Mouse (Mus musculus) lung, postnatal 0 days (tissue): ENCODE measurements around the gene Kcnh6. TPM values are rescaled to one million over a fixed set of nuclear protein-coding genes. Genes with fewer than 3 reads are reported as not detected.

Experiments used
- ATAC-seq: fragments of 200-750 bp; cut with Nextera tagmentation; 2 replicates; pipeline ENCODE4 v1.8.0; 2017; ENCODE audit warnings: moderate library complexity
- DNase-seq: peaks from one replicate; pipeline ENCODE4 v3.0.0-alpha.2; 2016; ENCODE audit warnings: low spot score
- H3K27ac ChIP-seq: fragments of 300-500 bp; sonication (generic); 2 replicates; pipeline ENCODE4 v1.5.1; 2014; ENCODE audit warnings: antibody characterized with exemption, mild to moderate bottlenecking, low read length, mixed read lengths
- H3K27me3 ChIP-seq: fragments of 300-500 bp; sonication (generic); replicated peaks from 2 replicates; pipeline ENCODE4 v1.6.1; 2014; ENCODE audit warnings: low read length, mixed read lengths; ENCODE audit not compliant: insufficient read depth
- H3K36me3 ChIP-seq: fragments of 300-500 bp; sonication (generic); 2 replicates; pipeline ENCODE4 v1.6.1; 2014; ENCODE audit warnings: low read length, mixed read lengths; ENCODE audit not compliant: insufficient read depth
- H3K4me1 ChIP-seq: fragments of 300-500 bp; sonication (generic); 2 replicates; pipeline ENCODE4 v1.6.1; 2014; ENCODE audit warnings: antibody characterized with exemption, low read depth, low read length, mixed read lengths; ENCODE audit not compliant: insufficient read depth
- H3K4me2 ChIP-seq: fragments of 300-500 bp; sonication (generic); replicated peaks from 2 replicates; pipeline ENCODE4 v1.6.1; 2014; ENCODE audit warnings: low read depth, mild to moderate bottlenecking, low read length, moderate library complexity, mixed read lengths
- H3K4me3 ChIP-seq: fragments of 300-500 bp; sonication (generic); 2 replicates; pipeline ENCODE4 v1.5.1; 2014; ENCODE audit warnings: low read depth, low read length
- H3K9ac ChIP-seq: fragments of 300-500 bp; sonication (generic); replicated peaks from 2 replicates; pipeline ENCODE4 v1.6.1; 2014; ENCODE audit warnings: low read depth, mild to moderate bottlenecking
- H3K9me3 ChIP-seq: fragments of 300-500 bp; sonication (generic); 2 replicates; pipeline ENCODE4 v1.6.1; 2016; ENCODE audit warnings: low read length, mixed read lengths
- CTCF ChIP-seq: IDR thresholded peaks from 2 replicates; pipeline ENCODE4 v1.5.1; 2016; ENCODE audit warnings: antibody characterized with exemption, mild to moderate bottlenecking
- EP300 ChIP-seq: IDR thresholded peaks from 2 replicates; pipeline ENCODE4 v1.6.1; 2016; ENCODE audit warnings: antibody characterized with exemption, mild to moderate bottlenecking, control low read depth
- WGBS: fragments of 180-500 bp; shearing (Covaris S2); extraction: QIAGEN DNeasy Blood & Tissue Kit; methylation state at CpG from one replicate; pipeline ENCODE4 v1.1.7; 2014; 5-methylcytosine and 5-hydroxymethylcytosine counted together
- polyA plus RNA-seq: library from polyadenylated mRNA; unstranded; fragments of >200 nt; fragmentation: Nextera tagmentation; extraction: Ambion mirVana; gene quantifications from 2 replicates; pipeline ENCODE4 v1.2.1, GENCODE M21; 2015

The Kcnh6 gene
- polyA plus RNA-seq, 1 experiment from 2014 or later = 0.32 TPM

GRCm38 (mm10) chr11:105968948-105969347 is 39.0 kb upstream of the Kcnh6 start:
- H3K27ac ChIP-seq = peak overlapping the region; percentile 72; the same call in 1 of the 2 replicates
- H3K4me2 ChIP-seq = peak overlapping the region; percentile 84
- ATAC-seq = no peak
- H3K4me1 ChIP-seq = peaks cover 4% of the 10 kb centered on the region; the same call in 1 of the 2 replicates
- H3K36me3 ChIP-seq = no peaks in the 10 kb centered on the region
- 37% methylated on average over 10 of the region's 10 CpGs for WGBS
- no peak overlapping the region for H3K9ac ChIP-seq
- H3K4me3 ChIP-seq = peak overlapping the region; percentile 54
- TF ChIP-seq CTCF = no peak
- TF ChIP-seq EP300 = no peak
- H3K27me3 ChIP-seq = no peaks in the 10 kb centered on the region; the same call in 1 of the 2 replicates
- no peaks in the 10 kb centered on the region for H3K9me3 ChIP-seq
- no peak for DNase-seq

GRCm38 (mm10) chr11:105969516-105969915 is 38.4 kb upstream of the Kcnh6 start:
- H3K4me3 ChIP-seq = peak overlapping the region; percentile 54; the same call in 1 of the 2 replicates
- peak overlapping the region; percentile 84 for H3K4me2 ChIP-seq

GRCm38 (mm10) chr11:105974593-105974992 is 33.3 kb upstream of the Kcnh6 start:
- Histone ChIP-seq H3K9ac (no peak overlapping the region), H3K4me2 (no peak overlapping the region), H3K36me3 (no peaks in the 10 kb centered on the region), H3K9me3 (no peaks in the 10 kb centered on the region), H3K4me3 (no peak overlapping the region), H3K27me3 (no peaks in the 10 kb centered on the region), H3K27ac (no peak overlapping the region), H3K4me1 (no peaks in the 10 kb centered on the region)
- TF ChIP-seq EP300 = no peak
- TF ChIP-seq CTCF = no peak
- ATAC-seq (no peak), DNase-seq (no peak)
- 88% methylated on average over 6 of the region's 6 CpGs for WGBS

More at GRCm38 (mm10) chr11:105969516-105969915, 38.4 kb upstream of the Kcnh6 start:
- DNase-seq (peak; percentile 78), ATAC-seq (peak; percentile 47)
- 31% methylated on average over 1 of the region's 1 CpGs for WGBS
- Histone ChIP-seq H3K27me3 (no peaks in the 10 kb centered on the region; the same call in 1 of the 2 replicates), H3K9me3 (no peaks in the 10 kb centered on the region), H3K36me3 (no peaks in the 10 kb centered on the region), H3K27ac (no peak overlapping the region), H3K9ac (no peak overlapping the region), H3K4me1 (peaks cover 4% of the 10 kb centered on the region; the same call in 1 of the 2 replicates)
- TF ChIP-seq EP300 (peak; percentile 31; the same call in 1 of the 2 replicates), CTCF (peak; percentile 80)

- no peak overlapping the region for H3K4me2 ChIP-seq
- no peaks in the 10 kb centered on the region for H3K9me3 ChIP-seq
- no peak overlapping the region for H3K4me3 ChIP-seq
- DNase-seq (no peak), ATAC-seq (no peak)
- H3K4me1 ChIP-seq = no peaks in the 10 kb centered on the region
- H3K27me3 ChIP-seq = no peaks in the 10 kb centered on the region
- WGBS = 83% methylated on average over 3 of the region's 3 CpGs
- no peak overlapping the region for H3K9ac ChIP-seq
- H3K36me3 ChIP-seq = no peaks in the 10 kb centered on the region
- TF ChIP-seq CTCF = no peak
- TF ChIP-seq EP300 = no peak
- H3K27ac ChIP-seq = no peak overlapping the region
Observed at GRCm38 (mm10) chr11:105975050-105975449, 32.9 kb upstream of the Kcnh6 start.

GRCm38 (mm10) chr11:105975636-105976035 is 32.3 kb upstream of the Kcnh6 start:
- no peaks in the 10 kb centered on the region for H3K36me3 ChIP-seq
- H3K9me3 ChIP-seq = no peaks in the 10 kb centered on the region
- H3K4me3 ChIP-seq = no peak overlapping the region
- no peak for TF ChIP-seq CTCF
- TF ChIP-seq EP300 = no peak
- DNase-seq = no peak
- H3K27me3 ChIP-seq = no peaks in the 10 kb centered on the region
- no peak for ATAC-seq
- 89% methylated on average over 5 of the region's 5 CpGs for WGBS
- H3K27ac ChIP-seq = no peak overlapping the region
- no peak overlapping the region for H3K9ac ChIP-seq
- H3K4me2 ChIP-seq = no peak overlapping the region
- no peaks in the 10 kb centered on the region for H3K4me1 ChIP-seq

DNA sequence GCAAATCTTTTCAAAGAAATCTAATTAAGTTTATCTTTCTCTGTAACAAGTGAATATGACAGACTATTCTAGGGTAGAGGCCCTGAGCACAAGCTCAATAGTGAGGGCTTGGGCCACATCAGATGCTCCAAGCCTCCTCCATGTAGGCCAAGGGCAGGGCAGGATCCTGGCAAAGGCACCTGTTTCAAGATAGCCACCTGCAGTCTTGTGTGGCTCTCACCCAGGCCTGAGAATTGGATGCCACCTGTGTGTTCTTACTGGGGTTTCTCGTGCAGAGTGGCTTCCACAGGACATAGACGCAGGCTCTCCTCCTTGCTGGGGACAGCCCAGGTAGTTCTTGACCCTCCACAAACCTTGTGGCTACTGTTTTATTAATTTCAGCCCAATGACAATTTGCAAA is 29.7 kb upstream of the Kcnh6 start:
- H3K36me3 ChIP-seq = no peaks in the 10 kb centered on the region
- no peaks in the 10 kb centered on the region for H3K4me1 ChIP-seq
- TF ChIP-seq EP300 = no peak
- no peak for TF ChIP-seq CTCF
- H3K9me3 ChIP-seq = no peaks in the 10 kb centered on the region
- ATAC-seq (no peak), DNase-seq (no peak)
- no peaks in the 10 kb centered on the region for H3K27me3 ChIP-seq
- H3K4me3 ChIP-seq = no peak overlapping the region
- WGBS = 80% methylated on average over 2 of the region's 2 CpGs
- H3K27ac ChIP-seq = no peak overlapping the region
- H3K9ac ChIP-seq = no peak overlapping the region
- H3K4me2 ChIP-seq = no peak overlapping the region

GRCm38 (mm10) chr11:105978634-105979033 is 29.3 kb upstream of the Kcnh6 start:
- Histone ChIP-seq H3K4me1 (no peaks in the 10 kb centered on the region), H3K4me2 (no peak overlapping the region), H3K27me3 (no peaks in the 10 kb centered on the region), H3K9ac (no peak overlapping the region), H3K27ac (no peak overlapping the region), H3K4me3 (no peak overlapping the region), H3K36me3 (no peaks in the 10 kb centered on the region), H3K9me3 (no peaks in the 10 kb centered on the region)
- DNase-seq (no peak), ATAC-seq (peak; percentile 32; the same call in 1 of the 2 replicates)
- WGBS = 44% methylated on average over 5 of the region's 5 CpGs
- TF ChIP-seq EP300 (peak; percentile 52; the same call in 1 of the 2 replicates), CTCF (no peak)
